Mouse (Mus musculus) sigmoid colon, adult 10 weeks (tissue): ENCODE results near the gene Atp6v0b. TPM values are rescaled to one million over a fixed set of nuclear protein-coding genes. Genes with fewer than 3 reads are reported as not detected.

Source experiments
- polyA plus RNA-seq: library from polyadenylated mRNA; stranded (reverse); fragments of 350-450 nt; fragmentation: Illumina TruSeq; extraction: RNeasy Lipid Tissue Mini Kit (QIAGEN cat#74804); gene quantifications from one replicate; pipeline ENCODE4 v1.2.3, GENCODE M21; 2014; ENCODE audit warnings: low read depth, low replicate concordance

Atp6v0b gene
- polyA plus RNA-seq = 79.8 TPM

DNA sequence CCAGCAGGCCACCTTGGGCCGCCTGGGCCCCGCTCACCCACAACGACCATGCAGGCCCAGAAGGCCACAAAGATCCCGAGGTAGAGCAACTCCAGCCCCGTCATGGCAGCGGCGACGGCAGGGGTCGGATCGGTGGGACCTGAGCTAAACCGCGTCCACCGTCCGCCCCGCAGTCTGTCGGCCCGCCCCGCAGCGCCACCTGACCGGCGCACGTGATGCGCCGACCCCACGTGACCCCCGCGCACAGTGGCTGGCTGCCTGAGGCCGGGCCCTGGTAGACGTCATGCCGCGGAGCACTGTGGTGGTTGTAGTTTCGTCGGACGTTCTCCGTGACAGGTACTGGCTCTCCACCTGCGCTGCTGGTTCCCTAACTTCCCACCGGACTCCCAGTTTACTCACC, at the start of gene Atp6v0b:
Atp6v0b (minus strand) TSS at position 201 of the 400 bp plus-strand sequence.

DNA sequence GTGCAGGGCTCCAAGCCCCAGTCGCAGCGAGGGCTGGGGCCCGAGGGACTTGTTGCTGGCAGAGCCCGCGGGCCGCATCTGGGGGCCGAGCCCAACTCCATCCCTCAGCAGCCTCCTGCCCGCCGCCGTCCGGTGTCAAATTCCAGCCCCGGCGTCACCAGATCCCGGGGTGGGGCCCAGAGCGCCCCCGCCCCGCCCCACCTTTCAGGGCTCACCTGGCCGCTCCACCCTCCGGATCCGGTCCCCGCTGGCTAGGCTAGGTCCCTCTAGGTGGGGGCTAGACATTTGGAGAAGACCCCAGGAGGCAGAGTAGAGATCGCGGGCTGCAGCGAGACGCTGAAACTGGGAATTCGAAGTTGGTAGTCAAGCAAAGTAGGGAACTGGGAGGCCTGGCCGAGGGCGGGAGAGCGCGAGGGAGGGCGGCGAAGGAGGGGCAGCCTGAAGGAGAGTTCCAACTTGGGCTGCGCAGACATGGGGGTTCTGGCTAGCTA, 42.3 kb upstream of the Atp6v0b start, which contains the start of gene Artn:
Artn (minus strand) TSS at position 373 of the 491 bp plus-strand sequence.

DNA sequence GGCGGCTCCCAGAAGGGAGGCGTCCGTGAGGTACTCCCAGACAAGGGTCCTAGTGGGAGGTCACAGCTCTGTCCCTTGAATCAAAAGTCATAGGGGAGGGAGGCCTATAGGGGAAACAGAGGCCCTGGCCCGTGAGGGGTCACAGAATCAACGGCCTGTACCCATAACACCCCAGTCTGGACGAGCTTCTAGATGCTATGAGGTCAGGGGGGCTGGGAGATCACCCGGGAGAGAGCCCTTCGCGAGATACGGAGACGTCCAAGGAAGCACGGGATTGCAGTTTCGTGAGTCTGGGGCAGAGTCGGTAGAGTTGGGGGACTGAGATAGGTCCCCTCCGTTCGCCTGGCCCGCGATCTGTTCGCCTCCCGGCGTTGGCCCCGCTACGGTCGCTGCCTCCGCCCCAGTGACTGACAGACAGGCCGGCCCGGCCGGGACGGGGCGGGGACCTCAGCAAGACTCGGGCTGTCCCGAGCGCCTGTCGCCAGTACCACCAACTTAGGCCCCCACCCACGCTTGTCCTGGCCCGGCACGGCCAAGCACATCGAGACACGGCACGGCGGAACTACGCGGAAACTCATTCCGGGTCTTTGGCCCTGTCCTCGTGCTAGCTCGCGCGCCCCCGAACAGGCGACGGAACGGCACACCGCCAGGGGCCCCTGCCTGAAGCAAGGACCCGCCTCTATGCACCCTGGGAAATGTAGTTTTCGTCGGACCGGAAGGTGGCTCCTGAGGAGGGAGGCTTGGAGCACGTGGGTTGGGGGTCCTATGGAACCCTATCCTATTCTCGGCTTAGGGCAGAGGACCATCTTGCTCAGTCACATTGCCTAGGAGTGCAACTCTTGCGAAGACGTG, 27.7 kb upstream of the Atp6v0b start, which contains the start of gene Ipo13:
Ipo13 (minus strand) TSS at position 409 of the 852 bp plus-strand sequence.

DNA sequence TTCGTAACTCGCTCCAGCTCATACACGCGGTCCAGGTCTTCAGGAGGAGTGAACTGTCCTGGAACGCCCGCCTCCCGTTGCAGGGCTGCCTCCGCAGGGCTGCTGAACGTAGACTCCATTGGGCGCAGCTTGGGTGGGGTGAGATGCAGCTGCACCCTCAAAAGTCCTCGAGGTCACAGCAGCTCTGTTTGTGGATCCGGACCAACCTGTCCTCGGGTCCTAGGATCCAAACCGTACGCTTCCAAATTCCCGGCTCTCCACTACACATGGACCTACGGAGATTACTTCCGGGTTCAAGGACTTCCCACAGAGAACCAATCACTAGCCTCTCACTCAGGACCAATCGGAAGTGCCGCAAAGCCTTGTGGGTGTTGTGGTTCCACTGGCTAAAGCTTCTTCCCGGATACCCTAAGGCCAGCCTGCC, 4.6 kb upstream of the Atp6v0b start, which contains the start of gene Dph2:
Dph2 (minus strand) TSS at position 295 of the 424 bp plus-strand sequence.

DNA sequence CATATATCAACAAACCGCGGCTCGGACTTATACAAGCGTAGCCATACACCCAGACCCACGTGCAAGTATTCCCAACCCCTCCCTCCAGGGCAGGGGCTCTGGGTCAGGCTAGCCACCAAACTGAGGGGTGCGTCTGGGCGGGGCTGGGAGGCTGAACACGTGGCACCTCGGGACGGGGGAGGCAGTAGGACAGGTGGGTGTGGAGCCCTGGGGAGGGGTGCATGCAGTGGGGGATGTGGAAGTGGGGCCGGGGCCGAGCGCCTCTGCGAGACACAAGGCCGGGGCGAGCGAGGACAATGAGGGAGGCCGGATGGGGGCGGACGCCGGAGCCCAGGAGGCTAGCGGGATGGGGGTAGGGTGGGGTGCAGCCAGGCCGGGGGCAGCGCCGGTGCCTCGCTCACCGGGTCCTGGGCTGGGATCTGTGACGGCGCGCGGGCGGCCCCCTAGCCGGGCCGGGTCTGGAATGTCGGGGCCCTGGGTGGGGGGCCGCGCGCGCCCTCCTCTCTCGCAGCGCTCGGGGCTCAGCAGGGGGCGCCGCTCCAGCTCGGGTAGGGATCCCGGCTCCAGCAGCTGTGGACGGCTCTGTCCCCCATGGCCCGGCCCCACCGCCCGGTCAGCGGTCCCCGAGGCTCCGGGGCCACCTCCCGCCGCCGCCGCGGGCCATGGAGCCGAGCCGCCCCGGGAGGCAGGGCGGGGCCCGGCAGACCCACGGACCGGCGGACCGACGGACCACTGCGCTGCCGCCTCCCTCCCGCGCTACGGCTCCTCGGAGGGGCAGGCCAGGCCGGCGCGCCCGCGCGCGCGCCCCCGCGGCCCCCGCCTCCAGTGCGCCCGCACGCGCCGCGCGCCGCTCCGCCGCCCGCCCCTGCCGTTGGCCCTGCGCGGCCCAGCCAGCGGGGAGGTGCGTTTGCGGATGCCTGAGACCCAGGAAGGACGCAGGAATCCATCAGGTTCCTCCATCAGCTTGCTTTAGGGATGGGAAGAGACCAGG, 4.1 kb downstream of the Atp6v0b start, which contains the start of gene B4galt2:
B4galt2 (minus strand) TSS at position 787 of the 991 bp plus-strand sequence.

DNA sequence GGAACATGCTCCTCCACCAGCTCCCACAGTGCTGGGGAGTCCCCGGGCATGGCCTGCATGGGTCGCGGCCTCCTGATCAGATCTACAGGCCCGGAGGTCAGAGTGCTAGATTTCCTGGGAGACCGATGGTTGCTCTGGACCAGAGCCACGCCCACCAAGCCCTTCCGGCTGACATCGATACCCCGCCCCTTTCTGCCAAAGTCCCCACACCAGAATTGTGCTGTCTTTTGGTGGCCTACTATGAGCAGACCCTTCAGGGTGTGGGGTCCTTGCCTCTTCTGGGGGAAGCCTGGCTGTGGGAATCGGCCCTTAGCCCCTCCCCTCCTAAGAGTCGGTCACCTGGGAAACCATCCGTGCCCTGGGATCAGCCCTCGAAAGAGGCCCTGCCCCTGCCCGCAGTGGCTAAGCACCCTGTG, 14.7 kb downstream of the Atp6v0b start, which contains the start of gene Ccdc24:
Ccdc24 (minus strand) TSS at position 87 of the 416 bp plus-strand sequence.

DNA sequence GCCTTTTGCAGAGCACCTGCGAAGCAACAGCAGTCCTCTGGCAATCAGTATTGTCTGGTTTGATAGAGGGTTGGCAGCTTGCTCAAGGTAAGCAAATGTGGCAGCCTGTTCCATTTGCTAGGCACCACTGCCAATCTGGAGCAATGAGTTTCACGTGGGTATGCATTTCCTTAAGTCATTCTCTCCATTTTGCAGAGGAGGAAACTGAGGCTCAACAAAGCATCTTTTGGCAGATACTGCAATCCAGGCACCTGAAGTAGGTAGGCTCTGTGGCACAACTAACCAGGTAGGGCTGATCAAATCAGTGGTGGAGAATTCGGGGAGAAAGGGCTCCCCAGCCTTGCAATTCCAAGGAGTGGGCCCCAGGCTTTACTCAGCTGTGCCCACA, 52.7 kb downstream of the Atp6v0b start, which contains the start of gene Slc6a9:
Slc6a9 (plus strand) TSS at position 50 of the 388 bp plus-strand sequence.

Other genes starting within 250 kb of the Atp6v0b start
- 0.57 TPM for gene Dmap1, start 205.1 kb downstream of the Atp6v0b start, polyA plus RNA-seq
- not detected for gene Gm12845, start 162.9 kb downstream of the Atp6v0b start, polyA plus RNA-seq
- gene Klf17, start 121.7 kb downstream of the Atp6v0b start, polyA plus RNA-seq = not detected
- gene Slc6a9, start 52.8 kb downstream of the Atp6v0b start, polyA plus RNA-seq = 1.7 TPM
- not detected for gene Ccdc24, start 14.8 kb downstream of the Atp6v0b start, polyA plus RNA-seq
- gene B4galt2, start 3.8 kb downstream of the Atp6v0b start, polyA plus RNA-seq = not detected
- 2.6 TPM for gene Dph2, start 4.7 kb upstream of the Atp6v0b start, polyA plus RNA-seq
- 1.6 TPM for gene Ipo13, start 27.7 kb upstream of the Atp6v0b start, polyA plus RNA-seq
- gene Artn, start 42.4 kb upstream of the Atp6v0b start, polyA plus RNA-seq = 1.5 TPM
- 5.9 TPM for gene St3gal3, start 247.6 kb upstream of the Atp6v0b start, polyA plus RNA-seq